Mouse (Mus musculus) myocyte (in vitro differentiated cells): ENCODE data around the gene Mtmr12.

ENCODE experiments used
- CEBPB ChIP-seq: IDR thresholded peaks from 2 replicates; pipeline ENCODE4 v1.6.1; 2011; ENCODE audit warnings: mild to moderate bottlenecking, moderate library complexity; ENCODE audit not compliant: poor library complexity, insufficient read depth, severe bottlenecking
- E2F4 ChIP-seq: IDR thresholded peaks from one replicate; pipeline ENCODE4 v1.6.1; 2011; ENCODE audit warnings: mild to moderate bottlenecking, control low read depth, moderate library complexity; ENCODE audit not compliant: insufficient read depth
- MAX ChIP-seq: IDR thresholded peaks from one replicate; pipeline ENCODE4 v1.6.1; 2011; ENCODE audit warnings: low read depth, mild to moderate bottlenecking, control low read depth
- MYOD1 ChIP-seq, 3 experiments: IDR thresholded peaks; one replicate each; pipeline ENCODE4 v1.6.1; 2011; ENCODE audit warnings: control low read depth in 2 of 3, low read depth in 2 of 3, mild to moderate bottlenecking in 2 of 3, moderate library complexity in 1 of 3; ENCODE audit not compliant: insufficient read length in 2 of 3, control insufficient read depth in 1 of 3
- MYOG ChIP-seq, 3 experiments: IDR thresholded peaks; one replicate each; pipeline ENCODE4 v1.6.1; 2011; ENCODE audit warnings: control low read depth in 2 of 3, low read depth in 2 of 3, mild to moderate bottlenecking in 2 of 3; ENCODE audit not compliant: insufficient read length in 2 of 3, control insufficient read depth in 1 of 3, insufficient read depth in 1 of 3
- POLR2A ChIP-seq: IDR thresholded peaks from one replicate; pipeline ENCODE4 v1.6.1; 2011; ENCODE audit warnings: low read depth, mild to moderate bottlenecking, control low read depth, moderate library complexity; ENCODE audit not compliant: insufficient read length
- POLR2AphosphoS2 ChIP-seq: IDR thresholded peaks from one replicate; pipeline ENCODE4 v1.6.1; 2011; ENCODE audit warnings: low read depth, control low read depth; ENCODE audit not compliant: insufficient read length
- REST ChIP-seq: IDR thresholded peaks from one replicate; pipeline ENCODE4 v1.6.1; 2011; ENCODE audit warnings: mild to moderate bottlenecking, control low read depth, moderate library complexity; ENCODE audit not compliant: insufficient read depth, insufficient read length
- SRF ChIP-seq: IDR thresholded peaks from one replicate; pipeline ENCODE4 v1.6.1; 2011; ENCODE audit warnings: low read depth; ENCODE audit not compliant: control insufficient read depth, insufficient read length
- TCF12 ChIP-seq: IDR thresholded peaks from one replicate; pipeline ENCODE4 v1.6.1; 2011; ENCODE audit warnings: mild to moderate bottlenecking, control low read depth; ENCODE audit not compliant: poor library complexity, insufficient read depth, severe bottlenecking
- TCF3 ChIP-seq: IDR thresholded peaks from one replicate; pipeline ENCODE4 v1.6.1; 2011; ENCODE audit warnings: low read depth, control low read depth; ENCODE audit not compliant: insufficient read length
- USF1 ChIP-seq: IDR thresholded peaks from one replicate; pipeline ENCODE4 v1.6.1; 2011; ENCODE audit warnings: low read depth, mild to moderate bottlenecking, control low read depth, moderate library complexity

DNA sequence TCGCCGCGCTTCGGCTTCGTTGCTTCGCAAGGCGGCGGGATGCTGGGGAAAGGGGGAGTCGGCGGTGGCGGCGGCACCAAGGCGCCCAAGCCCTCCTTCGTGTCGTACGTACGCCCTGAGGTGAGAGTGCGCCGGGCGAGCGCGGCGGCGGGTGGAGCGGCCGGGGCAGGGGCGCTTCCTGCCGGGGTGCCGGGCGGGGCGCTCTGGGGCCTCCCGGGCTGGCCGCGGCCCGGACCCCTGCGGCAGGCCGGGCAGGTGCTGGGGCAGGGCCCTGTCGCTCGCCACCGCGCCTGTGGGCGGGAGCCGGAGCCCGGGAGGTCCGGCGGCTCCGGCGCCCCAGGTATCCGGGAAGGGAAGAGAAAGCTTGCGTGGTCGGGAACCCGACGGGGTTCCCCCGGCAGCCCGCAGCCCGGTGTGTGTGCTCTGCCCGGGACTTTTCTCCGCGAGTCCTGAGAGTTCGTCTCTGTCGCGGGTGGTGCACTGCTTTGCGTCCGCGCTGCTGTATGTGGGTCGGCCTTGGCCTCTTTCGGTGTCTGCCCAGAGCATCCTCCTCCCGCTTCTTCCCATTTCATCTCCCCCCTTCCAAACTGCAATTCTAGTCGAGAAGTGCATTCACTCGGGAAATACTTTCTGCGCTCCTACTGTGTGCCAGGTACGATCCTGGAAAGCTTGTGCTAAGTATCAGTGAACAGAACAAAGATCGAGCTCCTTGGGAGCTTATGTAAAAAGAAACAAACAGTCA is 503 bp downstream of the Mtmr12 start:
- TF ChIP-seq POLR2A: no peak
- TF ChIP-seq USF1: no peak
- peak in 1 of 3 experiments; percentile 24 for TF ChIP-seq MYOD1 (IDR thresholded peaks at IDR 0.05; ENCODE audit: control insufficient read depth in 1 of 3, insufficient read length in 2 of 3, low read depth in 2 of 3)
- TF ChIP-seq MAX: no peak
- TF ChIP-seq REST: no peak
- no peak for TF ChIP-seq POLR2AphosphoS2
- no peak for TF ChIP-seq E2F4
- TF ChIP-seq CEBPB: no peak
- no peak for TF ChIP-seq SRF
- no peak for TF ChIP-seq MYOG (IDR thresholded peaks at IDR 0.05; ENCODE audit: control insufficient read depth in 1 of 3, insufficient read depth in 1 of 3, insufficient read length in 2 of 3, low read depth in 2 of 3)
- TF ChIP-seq TCF12: no peak
- no peak for TF ChIP-seq TCF3
